ENCODE assay signal across 8 mouse cellular contexts in genomic region chr8:95599861-95600260, GRCm38 (mm10). TPM values are rescaled to one million over a fixed set of nuclear protein-coding genes. Genes with fewer than 3 reads are reported as not detected.
DNase-seq lines count a peak whose midpoint lies in the region; ATAC-seq and TF ChIP-seq lines count a peak whose summit lies in the region.

No protein-coding gene starts in this region.

- DNase-seq in gastrocnemius, adult 18-20 months (ENCODE audit: low spot score): peak; percentile 11
- no peak for DNase-seq in gastrocnemius, adult 8-10 months (ENCODE audit: low spot score in 2 of 2)
- DNase-seq in T-cell, adult 2 months (ENCODE audit: low spot score): peak; percentile 25
- peak; percentile 75 for DNase-seq in embryo, embryonic 11 days
- DNase-seq in layer of hippocampus, adult 2 months (ENCODE audit: low spot score in 2 of 2): peak; percentile 63 to 84
- DNase-seq in lung, postnatal 25 days (ENCODE audit: low spot score): peak; percentile 7
- peak; percentile 59 for DNase-seq in right cerebral cortex, postnatal 14 days

- no peak for ATAC-seq in heart, embryonic 15.5 days (replicated peaks; ENCODE audit: insufficient number of reproducible peaks, insufficient read depth, low FRiP score, low read depth)

- WGBS in heart, embryonic 15.5 days: 13% methylated on average over 11 of the region's 11 CpGs

- peaks cover 17% of the 10 kb centered on the region for H3K4me1 ChIP-seq in heart, embryonic 15.5 days (replicated peaks)

- H3K4me3 ChIP-seq in heart, embryonic 15.5 days: peak overlapping the region; percentile 29
- H3K4me3 ChIP-seq in layer of hippocampus, adult 2 months: no peak overlapping the region

- peak; percentile 85 for TF ChIP-seq CTCF in layer of hippocampus, adult 2 months (conservative IDR thresholded peaks at IDR 0.05)

- H3K9ac ChIP-seq in heart, embryonic 15.5 days: peak overlapping the region; percentile 42; the same call in 1 of the 2 replicates

- H3K36me3 ChIP-seq in heart, embryonic 15.5 days: no peaks in the 10 kb centered on the region

- H3K27ac ChIP-seq in heart, embryonic 15.5 days: no peak overlapping the region
- peak overlapping the region; percentile 14; the same call in 1 of the 2 replicates for H3K27ac ChIP-seq in layer of hippocampus, adult 2 months

- no peaks in the 10 kb centered on the region for H3K9me3 ChIP-seq in heart, embryonic 15.5 days (replicated peaks)

- peak overlapping the region; percentile 44 for H3K4me2 ChIP-seq in heart, embryonic 15.5 days

- H3K27me3 ChIP-seq in heart, embryonic 15.5 days: no peaks in the 10 kb centered on the region

RNA-seq across cellular contexts. Expression of gene Prss54, which starts 23.7 kb away (rescaled TPM):
- total RNA-seq in gastrocnemius, adult 18-20 months (2021): not detected
- not detected for total RNA-seq in gastrocnemius, adult 8-10 months (2022)
- not detected in 2 replicates for polyA plus RNA-seq in heart, embryonic 15.5 days (2015; fragmentation: Nextera tagmentation; extraction: Ambion mirVana)
- under 1 TPM in 1 of 2 experiments, not detected in 1; 0.42 TPM for total RNA-seq in layer of hippocampus, adult 2 months (2021)

RNA-seq across cellular contexts. Expression of gene Gins3, which starts 33.4 kb away (rescaled TPM):
- under 1 TPM; 0.38 to 0.66 TPM for total RNA-seq in gastrocnemius, adult 18-20 months (2021)
- under 1 TPM; 0.25 to 0.67 (median 0.47) TPM for total RNA-seq in gastrocnemius, adult 8-10 months (2022)
- 13.2 and 13.5 TPM in 2 replicates for polyA plus RNA-seq in heart, embryonic 15.5 days (2015; fragmentation: Nextera tagmentation; extraction: Ambion mirVana)
- 1 to 10 TPM; 1.9 to 2.9 TPM for total RNA-seq in layer of hippocampus, adult 2 months (2021)

Comparison
In these comparisons a context has a peak if more than half of its experiments do, and no peak if none do; other contexts are left out.
1. DNase-seq: peak in gastrocnemius, adult 18-20 months (single experiment), T-cell, adult 2 months (single experiment), embryo, embryonic 11 days (single experiment), layer of hippocampus, adult 2 months (2 of 2), lung, postnatal 25 days (single experiment) and right cerebral cortex, postnatal 14 days (single experiment); none in gastrocnemius, adult 8-10 months (0 of 2).